Mouse (Mus musculus): Measurements from ENCODE around the gene Gk. TPM values are rescaled to one million over a fixed set of nuclear protein-coding genes. Genes with fewer than 3 reads are reported as not detected.

The Gk gene
- 1 to 10 TPM; 2.4 to 3.3 TPM for total RNA-seq (2021)
- long read RNA-seq, experiment 1, full-length matches to known transcripts: 3 of 5 reads
- long read RNA-seq, experiment 1, partial matches to known transcripts: 1 of 5 reads
- long read RNA-seq, experiment 1, other reads (novel, unspliced or antisense): 1 of 5 reads
- long read RNA-seq, experiment 2, full-length matches to known transcripts: 2 of 4 reads
- long read RNA-seq, experiment 2, partial matches to known transcripts: 1 of 4 reads
- long read RNA-seq, experiment 2, other reads (novel, unspliced or antisense): 1 of 4 reads

- peak; percentile 94 for DNase-seq
Measured at GRCm38 (mm10) chrX:85776544-85777087, at the start of gene Gk. Gene Gk, minus strand, starts transcription at chrX:85776819.

GRCm38 (mm10) chrX:85804706-85805376 lies 28.2 kb upstream of the Gk start:
- no peak for DNase-seq

- no peak for DNase-seq
Measured at GRCm38 (mm10) chrX:85803006-85803405, 26.4 kb upstream of the Gk start.

- DNase-seq: no peak
Measured at GRCm38 (mm10) chrX:85797449-85797848, 20.8 kb upstream of the Gk start.

- no peak for DNase-seq
Measured at GRCm38 (mm10) chrX:85778346-85778745, 1.7 kb upstream of the Gk start.

GRCm38 (mm10) chrX:85777141-85777540 lies 522 bp upstream of the Gk start:
- DNase-seq: no peak

GRCm38 (mm10) chrX:85775879-85776543 lies 608 bp downstream of the Gk start:
- peak; percentile 4 for DNase-seq

GRCm38 (mm10) chrX:85771303-85771702 lies 5.3 kb downstream of the Gk start:
- no peak for DNase-seq

- DNase-seq: no peak
Measured at GRCm38 (mm10) chrX:85770747-85771146, 5.9 kb downstream of the Gk start.

- DNase-seq: no peak
Measured at GRCm38 (mm10) chrX:85768578-85768977, 8.0 kb downstream of the Gk start.

GRCm38 (mm10) chrX:85756005-85756404 lies 20.6 kb downstream of the Gk start:
- no peak for DNase-seq

- DNase-seq: no peak
Measured at GRCm38 (mm10) chrX:85743837-85744236, 32.8 kb downstream of the Gk start.

- no peak for DNase-seq
Measured at GRCm38 (mm10) chrX:85733228-85733627, 43.4 kb downstream of the Gk start.

GRCm38 (mm10) chrX:85731133-85731938 lies 45.3 kb downstream of the Gk start:
- DNase-seq: no peak

GRCm38 (mm10) chrX:85721226-85721625 lies 55.4 kb downstream of the Gk start:
- peak; percentile 4 for DNase-seq

- no peak for DNase-seq
Measured at GRCm38 (mm10) chrX:85710399-85710798, 66.2 kb downstream of the Gk start.

GRCm38 (mm10) chrX:85705715-85706114 lies 70.9 kb downstream of the Gk start:
- no peak for DNase-seq

- DNase-seq: no peak
Measured at GRCm38 (mm10) chrX:85683723-85684122, 92.9 kb downstream of the Gk start.

- DNase-seq: no peak
Measured at GRCm38 (mm10) chrX:85682125-85682524, 94.5 kb downstream of the Gk start.

- DNase-seq: peak; percentile 15
Measured at GRCm38 (mm10) chrX:85676808-85677207, 99.8 kb downstream of the Gk start.
